In the genomic region with DNA sequence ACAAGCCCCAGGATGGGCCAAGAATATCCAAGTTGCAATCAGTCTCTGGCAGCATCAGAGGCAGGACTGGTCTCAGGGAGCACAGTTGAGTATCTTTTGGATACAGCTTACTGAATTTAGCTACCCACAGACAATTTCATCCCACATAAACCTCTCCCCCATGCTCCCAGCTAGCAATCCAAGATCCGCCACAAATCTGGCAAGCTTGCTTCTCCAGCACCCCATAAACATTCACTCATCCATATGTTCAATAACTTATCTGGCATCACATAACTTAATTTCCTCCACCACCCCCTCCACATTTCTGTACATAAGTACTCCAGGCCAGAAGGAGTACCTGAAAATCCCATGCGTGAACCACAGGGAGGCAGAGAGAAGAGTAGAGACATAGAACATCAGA, we compare ENCODE assay signal across 26 mouse cellular contexts. TPM values are rescaled to one million over a fixed set of nuclear protein-coding genes. Genes with fewer than 3 reads are reported as not detected.
DNase-seq lines count a peak whose midpoint lies in the region; ATAC-seq and TF ChIP-seq lines count a peak whose summit lies in the region.
"Had no signal": no experiment of that assay in that cellular context is flagged by ENCODE, and none has a peak within 500 bp of the region (broad histone marks: within the 10 kb centered on the region; RNA-seq: fewer than 3 reads in every experiment).

No protein-coding gene starts in this region.

- peaks cover 4% of the 10 kb centered on the region; the same call in 1 of the 2 replicates for H3K36me3 ChIP-seq in heart, embryonic 10.5 days
- H3K36me3 ChIP-seq in limb, embryonic 14.5 days (ENCODE audit: control insufficient read depth, insufficient read depth, low read length): peaks cover 6% of the 10 kb centered on the region; the same call in 1 of the 2 replicates
- peaks cover 20% of the 10 kb centered on the region; the same call in 1 of the 2 replicates for H3K36me3 ChIP-seq in limb, embryonic 10.5 days
- no peaks in the 10 kb centered on the region for H3K36me3 ChIP-seq in hindbrain, embryonic 14.5 days (replicated peaks; ENCODE audit: control insufficient read depth, insufficient read depth)
- H3K36me3 ChIP-seq: heart, embryonic 12.5 days; hindbrain, embryonic 13.5 days; intestine, embryonic 15.5 days had no signal

- H3K27me3 ChIP-seq in heart, embryonic 10.5 days (ENCODE audit: insufficient read depth, poor library complexity, severe bottlenecking): no peaks in the 10 kb centered on the region
- no peaks in the 10 kb centered on the region for H3K27me3 ChIP-seq in limb, embryonic 14.5 days (ENCODE audit: control insufficient read depth, insufficient read depth, low read length)
- H3K27me3 ChIP-seq in limb, embryonic 10.5 days (ENCODE audit: low read depth, poor library complexity, severe bottlenecking): no peaks in the 10 kb centered on the region
- no peaks in the 10 kb centered on the region for H3K27me3 ChIP-seq in hindbrain, embryonic 14.5 days (ENCODE audit: control insufficient read depth, insufficient read depth, low read length)
- H3K27me3 ChIP-seq: embryonic facial prominence, embryonic 12.5 days; heart, embryonic 12.5 days; intestine, embryonic 15.5 days had no signal

- no peaks in the 10 kb centered on the region for H3K9me3 ChIP-seq in heart, embryonic 10.5 days
- 0 out of 2 replicates have a peak, but pooled peaks cover 5% of the 10 kb centered on the region for H3K9me3 ChIP-seq in limb, embryonic 14.5 days (ENCODE audit: control insufficient read depth, low read length)
- no peaks in the 10 kb centered on the region for H3K9me3 ChIP-seq in limb, embryonic 10.5 days (replicated peaks)
- peaks cover 6% of the 10 kb centered on the region; the same call in 1 of the 2 replicates for H3K9me3 ChIP-seq in hindbrain, embryonic 14.5 days (ENCODE audit: control insufficient read depth, low read length)
- H3K9me3 ChIP-seq: embryonic facial prominence, embryonic 12.5 days; forebrain, embryonic 13.5 days; heart, embryonic 12.5 days; intestine, embryonic 15.5 days had no signal

- DNase-seq in frontal cortex, postnatal 10 days (ENCODE audit: low spot score in 2 of 2): no peak
- peak; percentile 48 for DNase-seq in heart, embryonic 10.5 days (ENCODE audit: low spot score)
- DNase-seq in heart, postnatal 4 days: no peak
- DNase-seq in limb, embryonic 14.5 days (ENCODE audit: low spot score): peak; percentile 54
- DNase-seq in limb, embryonic 10.5 days (ENCODE audit: low spot score): no peak
- no peak for DNase-seq in hindbrain, embryonic 14.5 days (ENCODE audit: low spot score)
- DNase-seq: adrenal gland, postnatal 14 days; cerebellum, adult 11 months; cerebellum, adult 8-10 months; cerebellum, postnatal 14 days; embryo, embryonic 11 days; gastrocnemius, postnatal 25 days; heart, postnatal 36 days; kidney, adult 18-20 months had no signal

- no peak overlapping the region for H3K4me2 ChIP-seq in limb, embryonic 14.5 days (replicated peaks; ENCODE audit: low read depth, low read length, severe bottlenecking)
- H3K4me2 ChIP-seq in hindbrain, embryonic 14.5 days (replicated peaks): no peak overlapping the region
- H3K4me2 ChIP-seq: embryonic facial prominence, embryonic 12.5 days; forebrain, embryonic 13.5 days; heart, embryonic 12.5 days; hindbrain, embryonic 13.5 days; intestine, embryonic 15.5 days had no signal

- H3K4me1 ChIP-seq in heart, embryonic 10.5 days: peaks cover 23% of the 10 kb centered on the region; the same call in 1 of the 2 replicates
- H3K4me1 ChIP-seq in limb, embryonic 14.5 days (ENCODE audit: control insufficient read depth, insufficient read depth, low read length): peaks cover 27% of the 10 kb centered on the region
- peaks cover 68% of the 10 kb centered on the region for H3K4me1 ChIP-seq in limb, embryonic 10.5 days
- peaks cover 30% of the 10 kb centered on the region for H3K4me1 ChIP-seq in brown adipose tissue, adult 24 weeks (ENCODE audit: control insufficient read depth, insufficient read depth, insufficient read length, low read length)
- no peaks in the 10 kb centered on the region for H3K4me1 ChIP-seq in hindbrain, embryonic 14.5 days (replicated peaks; ENCODE audit: control insufficient read depth, insufficient read depth, low read length)
- H3K4me1 ChIP-seq: forebrain, embryonic 13.5 days; hindbrain, embryonic 13.5 days had no signal

- H3K9ac ChIP-seq in limb, embryonic 14.5 days (ENCODE audit: low read depth, low read length, severe bottlenecking): no peak overlapping the region
- no peak overlapping the region for H3K9ac ChIP-seq in hindbrain, embryonic 14.5 days
- H3K9ac ChIP-seq: embryonic facial prominence, embryonic 12.5 days; forebrain, embryonic 13.5 days; heart, embryonic 12.5 days; hindbrain, embryonic 13.5 days; intestine, embryonic 15.5 days had no signal

- 92% methylated on average over 2 of the region's 2 CpGs for WGBS in heart, embryonic 10.5 days
- WGBS in limb, embryonic 14.5 days: 71% methylated on average over 2 of the region's 2 CpGs
- WGBS in limb, embryonic 10.5 days: 93% methylated on average over 2 of the region's 2 CpGs
- WGBS in hindbrain, embryonic 14.5 days: 93% methylated on average over 2 of the region's 2 CpGs

- TF ChIP-seq POLR2A in limb, embryonic 14.5 days (IDR thresholded peaks at IDR 0.05; ENCODE audit: borderline replicate concordance, extremely low read depth, insufficient read depth, insufficient read length): no peak

- no peak overlapping the region for H3K27ac ChIP-seq in heart, embryonic 10.5 days
- no peak overlapping the region for H3K27ac ChIP-seq in limb, embryonic 14.5 days (replicated peaks; ENCODE audit: low read depth, low read length)
- no peak overlapping the region for H3K27ac ChIP-seq in limb, embryonic 10.5 days
- H3K27ac ChIP-seq in brown adipose tissue, adult 24 weeks (replicated peaks; ENCODE audit: low read depth, low read length): 0 out of 2 replicates have a peak overlapping the region, but pooled peaks have one; percentile 8
- no peak overlapping the region for H3K27ac ChIP-seq in hindbrain, embryonic 14.5 days
- H3K27ac ChIP-seq: embryonic facial prominence, embryonic 12.5 days; forebrain, embryonic 13.5 days; hindbrain, embryonic 13.5 days; intestine, embryonic 15.5 days had no signal

- no peak overlapping the region for H3K4me3 ChIP-seq in heart, embryonic 10.5 days
- H3K4me3 ChIP-seq in limb, embryonic 14.5 days (replicated peaks; ENCODE audit: low read length): no peak overlapping the region
- H3K4me3 ChIP-seq in limb, embryonic 10.5 days: no peak overlapping the region
- H3K4me3 ChIP-seq in brown adipose tissue, adult 24 weeks (ENCODE audit: insufficient read depth, low read depth, low read length): no peak overlapping the region
- H3K4me3 ChIP-seq in hindbrain, embryonic 14.5 days (replicated peaks; ENCODE audit: low read length): no peak overlapping the region
- H3K4me3 ChIP-seq: embryonic facial prominence, embryonic 12.5 days; forebrain, embryonic 13.5 days; heart, embryonic 12.5 days; hindbrain, embryonic 13.5 days; intestine, embryonic 15.5 days had no signal

- ATAC-seq in frontal cortex, adult (ENCODE audit: low TSS enrichment): peak; percentile 77
- ATAC-seq in limb, embryonic 14.5 days (ENCODE audit: low FRiP score, low read depth): peak; percentile 53; the same call in 1 of the 2 replicates
- no peak for ATAC-seq in hindbrain, embryonic 14.5 days (ENCODE audit: low FRiP score)
- ATAC-seq: activated CD4-positive, CD25-positive, alpha-beta regulatory T cell, adult 4 months; forebrain, embryonic 13.5 days; intestine, embryonic 15.5 days; Patski had no signal

RNA-seq across cellular contexts. Expression of gene Ntf3, which starts 10.8 kb away (rescaled TPM):
- polyA plus RNA-seq in heart, embryonic 10.5 days (2016; fragmentation: Nextera tagmentation; extraction: Ambion mirVana): 11.0 and 12.8 TPM in 2 replicates
- 1 to 10 TPM; 3.1 to 3.2 TPM for total RNA-seq in heart, postnatal 4 days (2021)
- 18.6 and 19.4 TPM in 2 replicates for polyA plus RNA-seq in limb, embryonic 14.5 days (2012; rRNA removed)
- polyA plus RNA-seq in limb, embryonic 14.5 days (2014; fragmentation: Nextera tagmentation; extraction: Ambion mirVana): 21.5 and 25.0 TPM in 2 replicates
- polyA plus RNA-seq in limb, embryonic 10.5 days (2016; fragmentation: Nextera tagmentation; extraction: Ambion mirVana): 13.7 and 22.9 TPM in 2 replicates
- 1.7 and 5.7 TPM in 2 replicates for polyA plus RNA-seq in brown adipose tissue, adult 24 weeks (2012; ENCODE audit: insufficient read depth, insufficient read length, missing spikeins)
- 3.0 and 3.4 TPM in 2 replicates for polyA plus RNA-seq in hindbrain, embryonic 14.5 days (2014; fragmentation: Nextera tagmentation; extraction: Ambion mirVana)
- total RNA-seq: CH12.LX; common myeloid progenitor, adult 5-6 weeks; granulocyte monocyte progenitor cell, adult 5-6 weeks had no signal
- polyA plus RNA-seq: activated CD4-positive, CD25-positive, alpha-beta regulatory T cell, adult 4 months; Patski had no signal

Comparison
In these comparisons a context has a peak if more than half of its experiments do, and no peak if none do; other contexts are left out.
1. DNase-seq: peak in heart, embryonic 10.5 days (single experiment) and limb, embryonic 14.5 days (single experiment); none in frontal cortex, postnatal 10 days (0 of 2), heart, postnatal 4 days (single experiment), limb, embryonic 10.5 days (single experiment) and hindbrain, embryonic 14.5 days (single experiment).